Mouse (Mus musculus) cerebellum, adult 9-11 months (tissue): Measurements from ENCODE around the gene Fhl4.

Experiments used
- DNase-seq: peaks from one replicate; pipeline ENCODE4 v3.0.0; 2022

Gene Fhl4

DNA sequence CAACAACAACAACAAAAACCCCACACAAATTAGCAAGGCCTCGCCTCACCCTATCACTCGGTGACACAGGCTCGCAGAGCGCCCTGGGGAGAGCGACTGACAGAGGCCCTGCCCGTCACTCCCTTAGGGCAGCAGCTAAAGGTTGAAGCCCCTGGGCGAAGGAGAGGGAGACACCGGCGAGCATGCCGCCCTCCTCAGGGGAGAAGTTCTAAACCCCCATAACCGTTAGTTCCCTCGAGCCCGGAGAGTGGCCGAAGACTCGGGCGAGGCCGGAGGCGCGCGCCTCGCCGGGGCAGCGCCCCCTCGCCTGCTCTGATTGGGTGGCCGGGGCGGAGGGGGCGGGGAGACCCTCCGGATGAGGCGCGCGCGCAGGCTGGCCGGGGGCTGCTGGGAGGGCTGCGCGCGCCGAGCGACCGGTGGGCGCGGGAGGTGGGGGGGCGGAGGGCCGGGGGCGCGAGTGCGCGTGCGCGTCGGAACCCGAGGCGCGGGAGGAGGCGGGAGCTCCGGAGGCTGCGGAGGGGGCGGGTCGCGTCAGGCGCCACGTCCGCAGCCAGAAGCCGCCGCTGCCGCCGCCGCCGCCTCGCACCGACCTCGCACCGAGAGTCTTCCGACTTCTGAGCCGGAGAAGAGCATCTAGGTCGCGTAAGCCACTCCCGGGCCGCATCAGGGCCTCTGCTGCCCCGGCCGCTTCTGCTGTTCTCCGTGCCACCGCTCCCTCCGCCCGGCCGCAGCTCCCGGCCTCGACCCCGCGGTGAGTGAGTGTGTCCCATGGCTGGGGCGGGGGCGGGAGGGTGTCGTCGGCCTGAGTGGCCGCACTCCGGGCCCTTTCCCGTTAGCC, at the start of gene Fhl4, which contains the start of gene Tmem263:
Fhl4 (minus strand) TSS at position 249 of the 838 bp plus-strand sequence.
Tmem263 (plus strand) TSS at position 381 of the 838 bp plus-strand sequence.
- DNase-seq = peak; percentile 80

DNA sequence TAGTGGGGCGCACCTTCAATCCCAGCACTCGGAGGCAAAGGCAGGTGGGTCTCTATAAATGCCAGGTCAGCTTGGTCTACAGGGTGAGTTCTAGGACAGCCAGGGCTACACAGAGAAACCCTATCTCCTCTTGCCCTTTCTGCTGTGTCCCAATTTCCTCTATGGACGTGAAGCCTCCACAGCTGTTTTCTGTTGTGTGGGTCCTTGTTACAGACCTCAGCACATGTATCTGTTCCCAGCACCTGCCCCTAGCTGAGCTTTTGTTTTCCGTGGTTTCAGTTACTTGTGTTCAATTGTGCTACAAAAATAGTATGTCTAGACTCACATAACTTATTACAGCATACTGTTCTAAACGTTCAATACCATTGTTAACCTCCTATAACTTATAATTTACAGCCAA, 46.9 kb upstream of the Fhl4 start:
- DNase-seq = no peak

DNA sequence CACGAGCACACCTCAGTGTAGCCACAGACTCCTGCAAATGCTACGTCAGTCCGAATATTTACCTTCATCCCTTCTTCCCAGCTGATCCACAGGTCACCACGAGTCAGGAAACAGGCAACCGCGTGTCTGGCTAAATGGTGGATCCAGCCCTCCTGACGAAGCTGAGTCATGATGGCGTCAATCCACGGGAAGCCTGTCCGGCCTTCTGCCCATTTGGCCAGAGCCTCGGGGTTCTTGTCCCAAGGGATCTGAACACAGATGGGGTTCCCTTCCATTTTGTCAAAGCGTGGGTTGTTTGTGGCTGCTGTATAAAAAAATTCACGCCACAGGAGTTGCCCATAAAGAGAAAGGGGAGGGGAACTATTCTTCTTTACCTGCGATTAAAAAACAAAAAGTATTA, 44.0 kb upstream of the Fhl4 start:
- peak; percentile 55 for DNase-seq

DNA sequence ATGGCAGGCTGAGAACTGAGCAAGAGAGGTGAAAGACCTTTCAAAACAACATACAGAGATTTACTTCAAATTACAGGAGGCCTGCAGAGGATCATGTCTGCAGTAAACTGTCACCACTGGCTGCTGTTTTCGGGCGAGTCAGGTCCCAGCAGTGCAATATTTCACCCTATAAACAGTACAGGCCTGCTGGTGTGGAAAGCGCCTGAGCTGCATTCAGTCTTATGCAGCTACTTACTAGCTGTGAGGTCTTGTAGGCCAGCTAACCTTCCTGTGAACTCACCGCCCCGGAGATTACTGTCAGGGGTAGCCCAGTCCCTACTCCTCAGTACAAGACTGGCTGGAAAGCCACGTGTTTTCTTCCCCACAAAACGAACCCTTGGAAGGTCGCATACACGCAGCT, 39.2 kb upstream of the Fhl4 start:
- no peak for DNase-seq

DNA sequence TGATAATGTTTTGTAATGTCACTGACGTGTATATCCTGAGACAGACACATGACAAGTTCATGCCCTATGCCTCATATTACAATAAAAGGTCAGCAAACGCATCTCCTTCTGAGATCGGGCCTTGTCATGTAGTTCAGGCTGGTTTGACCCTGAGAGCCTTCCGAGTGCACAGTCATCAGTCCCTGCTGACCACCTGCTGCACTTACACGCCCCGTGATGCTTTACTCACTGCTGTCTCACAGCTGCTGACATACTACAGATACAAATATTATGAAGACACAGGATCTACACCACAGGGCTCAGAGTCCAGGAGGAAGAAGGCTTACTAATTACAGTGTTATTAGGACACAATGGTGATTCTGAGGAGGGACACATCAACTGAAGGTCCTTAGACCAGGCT, 34.3 kb upstream of the Fhl4 start:
- no peak for DNase-seq

DNA sequence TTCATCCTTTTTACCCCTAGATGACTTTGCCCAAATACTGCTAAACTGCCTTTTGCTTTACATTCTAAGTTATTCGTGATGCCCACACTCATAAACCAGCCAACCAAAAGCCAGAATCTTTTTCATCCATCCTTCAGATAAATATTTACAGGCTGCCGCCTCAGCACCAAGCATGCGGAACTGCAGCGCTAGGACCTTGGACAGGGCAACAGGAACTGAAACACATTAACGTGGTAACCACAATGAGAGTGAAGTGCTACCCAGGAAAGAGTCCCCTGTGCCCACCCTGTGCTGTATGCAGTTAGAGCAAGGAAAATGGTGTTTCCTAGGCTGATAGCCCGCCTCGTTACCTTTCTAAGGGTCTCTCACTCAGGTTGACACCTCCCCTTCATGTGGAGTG, 26.2 kb upstream of the Fhl4 start:
- DNase-seq = no peak

DNA sequence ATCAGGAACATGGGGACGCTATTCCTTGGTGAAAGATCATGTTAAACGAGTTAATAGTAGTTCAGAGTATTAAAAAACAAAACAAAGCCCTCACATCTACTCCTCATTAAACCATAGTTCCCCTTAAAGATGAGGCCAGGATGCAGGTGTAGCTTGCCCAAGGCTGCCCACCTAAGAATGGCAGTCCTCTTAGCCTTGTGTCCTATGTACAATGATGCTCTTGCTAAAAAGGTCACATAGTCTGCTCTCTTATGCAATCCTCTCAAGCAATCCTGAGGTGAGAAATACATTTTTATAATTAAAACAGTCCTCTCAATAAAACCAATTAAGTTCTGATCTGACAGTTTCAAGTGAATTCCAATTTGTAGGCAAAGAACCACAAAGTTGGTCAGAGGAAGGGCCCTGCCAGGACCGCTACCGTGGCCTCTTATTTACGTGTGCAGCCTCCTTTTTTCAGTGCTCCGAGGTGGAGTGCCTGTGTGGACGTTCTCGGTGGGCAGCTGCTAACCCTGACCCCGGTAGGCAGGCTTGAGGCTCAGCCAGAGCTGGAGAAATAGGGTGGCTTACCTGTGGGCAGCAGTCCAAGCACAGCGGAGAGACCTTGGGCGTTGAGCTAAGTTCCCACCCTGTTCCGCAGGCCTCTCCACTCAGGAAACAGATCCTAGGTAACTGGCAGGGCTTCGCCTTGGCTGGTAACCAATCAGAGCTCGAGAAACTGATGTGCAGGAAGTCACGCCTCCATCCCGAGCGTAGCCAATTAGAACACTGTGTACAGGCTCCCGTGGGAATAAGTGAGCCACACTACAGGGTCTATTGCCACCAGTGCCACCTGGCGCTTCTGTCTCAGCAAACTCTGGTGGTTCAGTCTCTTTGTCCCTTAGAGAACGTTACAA, 25.3 kb upstream of the Fhl4 start, which contains the start of gene Mterf2:
Mterf2 (minus strand) TSS at position 633 of the 893 bp plus-strand sequence.
- DNase-seq = peak; percentile 99

DNA sequence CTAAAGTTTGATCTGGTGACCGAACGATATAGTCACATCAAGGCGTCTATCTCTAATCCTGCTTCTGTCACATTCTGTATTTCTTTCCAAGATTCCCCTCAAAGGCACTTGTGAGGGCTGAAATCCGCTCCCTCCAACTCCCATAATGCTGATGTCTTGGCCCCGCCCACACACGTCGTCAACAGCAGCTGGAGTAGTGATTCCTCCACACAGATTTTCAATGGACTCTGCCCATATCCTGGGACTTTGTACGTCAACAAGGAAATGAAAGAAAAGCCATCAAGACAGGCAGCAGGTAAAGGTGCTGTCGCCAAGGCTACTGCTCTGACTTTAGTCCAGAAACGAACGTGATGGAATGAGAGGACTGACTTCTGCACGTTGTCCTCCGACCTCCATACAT, 22.9 kb upstream of the Fhl4 start:
- no peak for DNase-seq

DNA sequence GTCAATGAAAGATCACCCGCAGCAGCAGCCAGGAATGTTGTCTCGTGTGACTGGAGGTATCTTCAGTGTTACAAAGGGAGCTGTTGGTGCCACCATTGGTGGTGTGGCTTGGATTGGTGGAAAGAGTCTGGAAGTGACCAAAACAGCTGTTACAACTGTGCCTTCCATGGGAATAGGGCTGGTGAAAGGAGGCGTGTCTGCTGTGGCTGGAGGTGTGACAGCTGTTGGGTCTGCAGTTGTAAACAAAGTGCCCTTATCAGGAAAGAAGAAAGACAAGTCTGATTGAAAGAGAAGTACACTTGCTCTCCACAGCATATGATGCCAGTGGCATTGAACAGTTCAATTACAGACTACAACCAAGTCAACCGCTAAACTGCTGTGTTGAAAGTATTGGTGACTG, 12.1 kb upstream of the Fhl4 start:
- no peak for DNase-seq

DNA sequence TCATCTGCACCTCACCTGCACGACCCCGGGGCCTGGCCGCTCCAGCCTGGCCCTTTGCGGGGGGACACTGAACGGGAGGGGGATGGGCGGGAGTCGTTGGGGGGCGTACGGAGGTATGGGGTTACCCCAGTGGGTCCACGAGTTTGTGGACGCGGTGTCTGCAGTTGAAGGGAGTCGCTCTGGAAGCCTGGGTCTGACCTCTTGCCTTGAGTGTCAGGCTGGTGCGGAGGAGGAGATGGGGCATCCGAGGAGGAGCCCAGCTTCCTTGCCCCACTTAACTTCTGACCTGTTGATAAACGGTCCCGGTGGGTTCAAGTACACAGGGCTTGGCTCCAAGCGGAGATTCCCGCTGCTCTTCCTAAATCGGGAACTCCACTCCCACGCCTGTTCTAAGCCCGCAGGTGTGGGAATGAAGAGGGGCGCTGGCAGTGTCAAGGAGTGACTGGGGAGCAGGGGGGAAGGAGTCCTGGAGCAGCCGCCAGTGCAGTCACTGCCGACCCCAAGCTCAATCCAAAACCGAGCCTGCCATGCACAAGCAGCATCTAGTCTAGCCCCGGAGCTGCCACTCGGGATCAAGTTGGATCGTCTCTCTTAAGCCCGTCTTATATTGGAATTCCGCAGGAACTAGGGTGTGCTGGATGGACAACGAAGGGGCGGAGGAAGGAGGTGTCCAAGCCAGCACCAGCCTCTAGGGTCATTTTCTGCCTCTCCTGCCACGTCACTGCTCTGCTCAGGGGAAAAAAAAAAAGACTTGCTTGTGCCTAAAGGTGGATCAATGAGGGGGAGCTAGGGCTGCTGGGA, 990 bp upstream of the Fhl4 start:
- peak; percentile 53 for DNase-seq

DNA sequence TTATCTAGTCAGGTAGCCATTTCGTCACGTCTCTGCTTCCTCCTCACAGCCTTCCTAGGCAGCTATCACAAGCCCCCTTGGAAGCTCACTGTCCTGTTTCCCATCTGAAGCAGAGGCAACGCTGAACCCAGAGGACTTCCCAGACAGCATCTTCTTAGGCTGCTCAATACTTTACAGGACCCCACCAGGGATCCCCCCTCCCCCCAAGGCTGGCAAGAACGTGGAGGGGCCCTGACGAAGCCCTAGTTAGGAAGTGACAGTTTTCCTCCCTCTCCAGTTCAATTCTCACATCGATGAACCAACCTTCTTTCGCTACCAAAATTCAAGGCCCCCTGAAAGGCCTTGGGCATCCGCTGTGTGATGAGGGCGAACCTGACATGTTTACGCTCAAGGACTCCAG, 454 bp downstream of the Fhl4 start:
- peak; percentile 51 for DNase-seq

DNA sequence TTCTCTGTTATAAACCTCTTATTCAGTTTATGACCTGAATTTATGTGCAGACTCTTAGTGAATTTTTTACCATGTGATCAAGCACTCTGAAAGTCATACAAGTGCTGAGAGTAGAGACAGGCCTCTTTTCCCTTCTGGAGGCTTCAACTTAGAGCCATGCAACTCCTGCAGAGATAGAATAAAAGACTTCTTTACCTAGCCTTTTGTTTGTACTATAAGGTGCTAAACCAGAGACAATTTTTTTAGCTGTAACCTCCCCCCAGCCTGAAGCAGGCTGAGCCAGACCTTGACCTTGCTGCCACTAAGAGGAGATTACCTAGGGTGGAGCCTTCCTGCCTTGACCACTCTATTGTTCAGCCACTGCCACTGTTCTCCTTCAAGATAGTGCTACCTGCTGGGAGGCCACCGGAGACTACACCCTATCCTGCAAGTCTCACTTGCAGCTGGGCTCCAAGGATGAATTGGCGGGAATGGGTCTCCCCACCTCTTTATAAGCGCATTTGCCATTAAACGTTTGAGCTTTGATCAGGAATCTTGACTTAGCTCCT, 30.6 kb downstream of the Fhl4 start:
- no peak for DNase-seq

DNA sequence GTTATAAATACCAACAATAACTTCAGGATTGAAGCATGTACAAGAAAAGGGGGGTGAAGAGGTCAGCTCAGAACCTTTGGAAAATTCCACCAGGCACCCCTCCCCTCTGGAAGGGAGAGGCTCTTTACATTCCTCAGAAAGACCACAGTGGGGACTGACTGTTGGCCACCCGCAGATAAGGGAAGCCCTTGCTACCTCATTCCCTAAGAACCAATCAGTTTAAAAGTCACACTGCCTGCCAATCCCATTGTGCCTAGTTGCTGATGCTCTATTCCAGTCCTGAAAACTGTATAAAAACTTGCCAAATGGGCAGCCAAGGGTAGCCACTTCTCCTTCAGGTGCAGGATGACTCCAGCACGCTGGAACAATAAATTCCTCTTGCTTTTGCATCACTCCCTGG, 47.4 kb downstream of the Fhl4 start:
- DNase-seq = no peak

DNA sequence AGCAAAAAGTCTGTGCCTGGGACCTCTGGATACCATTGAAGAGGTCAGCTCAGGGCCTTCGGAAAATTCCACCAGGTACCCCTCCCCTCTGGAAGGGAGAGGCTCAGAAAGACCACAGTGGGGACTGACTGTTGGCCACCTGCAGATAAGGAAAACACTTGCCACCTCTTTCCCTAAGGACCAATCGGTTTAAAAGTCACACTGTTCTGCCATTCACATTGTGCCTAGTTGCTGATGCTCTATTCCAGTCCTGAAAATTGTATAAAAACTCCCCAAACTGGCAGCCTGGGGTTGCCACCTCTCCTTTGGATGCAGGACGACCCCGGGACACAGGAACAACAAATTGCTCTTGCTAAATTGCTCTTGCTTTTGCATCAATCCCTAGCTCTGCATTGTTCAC, 49.8 kb downstream of the Fhl4 start:
- DNase-seq = no peak

DNA sequence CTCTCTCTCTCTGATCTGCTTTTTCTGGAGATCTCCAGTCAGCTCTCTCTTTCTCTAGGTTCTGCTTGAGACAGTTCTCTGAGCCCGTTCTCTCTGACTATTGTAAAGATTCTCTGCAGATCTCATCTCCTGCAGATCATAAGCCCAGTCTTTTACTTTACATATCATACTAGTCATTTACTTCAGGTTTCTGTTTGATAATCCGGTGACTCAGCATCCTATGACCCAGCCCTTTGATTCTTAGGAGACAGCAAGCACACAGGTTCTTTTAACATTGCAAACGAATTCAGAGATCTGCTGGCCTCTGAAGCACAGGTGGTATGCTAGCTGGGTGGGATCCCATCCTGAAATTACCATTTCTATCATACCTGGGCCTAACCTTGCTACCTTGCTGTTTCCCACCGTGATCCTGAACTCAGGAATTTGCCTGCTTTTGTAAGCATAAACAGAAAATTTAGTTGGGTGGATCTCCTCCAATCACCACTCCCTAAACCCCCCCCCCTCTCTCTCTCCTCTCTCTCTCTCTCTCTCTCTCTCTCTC, 51.6 kb downstream of the Fhl4 start:
- no peak for DNase-seq

DNA sequence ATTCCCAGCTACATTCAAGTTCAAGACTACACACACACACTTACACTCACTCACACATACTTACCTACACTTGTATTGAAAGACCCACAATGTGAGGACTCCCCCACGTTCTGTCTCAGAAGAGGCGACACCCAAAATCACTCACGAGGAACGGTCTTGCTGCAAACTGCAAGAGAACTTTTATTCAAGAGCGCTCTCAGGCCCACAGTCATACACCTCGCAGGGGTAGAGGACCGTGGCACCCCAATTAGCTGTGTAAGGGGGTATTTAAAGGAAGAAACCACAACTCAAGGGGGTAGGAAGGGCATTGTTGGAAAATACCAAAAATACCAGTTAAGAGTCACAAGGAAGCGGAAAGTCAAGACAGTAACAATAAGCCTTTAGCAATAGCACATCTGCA, 54.3 kb downstream of the Fhl4 start:
- no peak for DNase-seq

DNA sequence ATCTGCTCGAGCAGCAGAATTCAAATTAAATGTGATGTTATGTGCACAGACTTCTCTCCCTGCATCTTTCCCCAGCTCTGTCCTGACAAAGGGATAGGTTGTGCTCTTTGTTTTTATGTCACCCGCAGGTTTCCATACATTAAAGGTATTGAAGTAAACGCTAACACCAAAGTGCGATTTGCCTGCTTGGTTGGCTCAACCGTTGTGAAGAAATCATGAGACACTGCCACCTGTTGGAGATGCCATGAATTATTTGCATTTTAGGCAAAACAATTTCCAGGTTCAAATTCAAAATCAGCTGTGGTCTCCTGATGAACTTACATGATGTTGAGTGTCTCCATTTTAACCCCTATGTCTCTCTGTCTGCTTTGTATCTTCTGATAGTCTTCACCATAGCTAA, 55.7 kb downstream of the Fhl4 start:
- peak; percentile 6 for DNase-seq
